Mouse (Mus musculus) limb, embryonic 11.5 days (tissue): ENCODE data around the gene Gal. TPM values are rescaled to one million over a fixed set of nuclear protein-coding genes. Genes with fewer than 3 reads are reported as not detected.

Experiments
- ATAC-seq: fragments of 200-750 bp; cut with Nextera tagmentation; 2 replicates; pipeline ENCODE4 v1.8.0; 2017; ENCODE audit warnings: low read depth; ENCODE audit not compliant: insufficient number of reproducible peaks, low FRiP score, low TSS enrichment
- DNase-seq: peaks from one replicate; pipeline ENCODE4 v3.0.0-alpha.2; 2015; ENCODE audit warnings: low spot score
- H3K27ac ChIP-seq: fragments of 300-500 bp; sonication (generic); replicated peaks from 2 replicates; pipeline ENCODE4 v1.5.1; 2014; ENCODE audit warnings: low read depth, mild to moderate bottlenecking, low read length
- H3K27me3 ChIP-seq: fragments of 300-500 bp; sonication (generic); 2 replicates; pipeline ENCODE4 v1.6.1; 2014; ENCODE audit warnings: mild to moderate bottlenecking, low read length, mixed read lengths; ENCODE audit not compliant: control insufficient read depth, insufficient read depth
- H3K36me3 ChIP-seq: fragments of 300-500 bp; sonication (generic); 2 replicates; pipeline ENCODE4 v1.6.1; 2014; ENCODE audit warnings: mild to moderate bottlenecking, low read length, moderate library complexity, mixed read lengths; ENCODE audit not compliant: control insufficient read depth, insufficient read depth
- H3K4me1 ChIP-seq: fragments of 300-500 bp; sonication (generic); 2 replicates; pipeline ENCODE4 v1.6.1; 2014; ENCODE audit warnings: low read length, mixed read lengths; ENCODE audit not compliant: control insufficient read depth, insufficient read depth
- H3K4me2 ChIP-seq: fragments of 300-500 bp; sonication (generic); 2 replicates; pipeline ENCODE4 v1.6.1; 2014; ENCODE audit warnings: low read depth, mild to moderate bottlenecking, moderate library complexity; ENCODE audit not compliant: severe bottlenecking
- H3K4me3 ChIP-seq: fragments of 300-500 bp; sonication (generic); 2 replicates; pipeline ENCODE4 v1.5.1; 2014; ENCODE audit warnings: low read depth, low read length
- H3K9ac ChIP-seq: fragments of 300-500 bp; sonication (generic); 2 replicates; pipeline ENCODE4 v1.6.1; 2014; ENCODE audit warnings: mild to moderate bottlenecking, low read length
- H3K9me3 ChIP-seq: fragments of 300-500 bp; sonication (generic); 2 replicates; pipeline ENCODE4 v1.6.1; 2016; ENCODE audit warnings: low read length; ENCODE audit not compliant: control insufficient read depth
- WGBS: fragments of 180-500 bp; shearing (Covaris S2); extraction: QIAGEN DNeasy Blood & Tissue Kit; methylation state at CpG from one replicate; pipeline ENCODE4 v1.1.7; 2014; 5-methylcytosine and 5-hydroxymethylcytosine counted together
- polyA plus RNA-seq: library from polyadenylated mRNA; unstranded; fragments of >200 nt; fragmentation: Nextera tagmentation; extraction: Ambion mirVana; gene quantifications from 2 replicates; pipeline ENCODE4 v1.2.1, GENCODE M21; 2014

The Gal gene
- polyA plus RNA-seq, 1 experiment from 2014 or later, result 0.84 TPM

DNA sequence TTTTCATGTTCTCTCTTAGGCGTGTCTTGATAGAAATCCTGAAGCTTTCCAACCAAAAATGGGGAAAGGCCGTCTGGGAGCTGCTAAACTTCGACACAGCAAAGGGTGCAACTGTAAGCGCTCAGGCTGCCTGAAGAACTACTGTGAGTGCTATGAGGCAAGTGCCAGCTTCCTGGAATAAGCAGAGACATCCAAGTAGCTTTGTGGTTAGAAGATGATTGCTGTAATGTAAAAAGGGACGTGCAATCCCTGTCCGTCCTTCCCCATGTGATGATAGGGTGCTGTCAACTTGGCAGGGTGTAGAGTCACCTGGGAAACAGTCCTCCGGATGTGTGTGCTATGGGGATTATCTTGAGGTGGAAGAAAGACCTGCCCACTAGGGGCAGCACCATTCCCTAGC, 10.3 kb downstream of the Gal start:
- H3K36me3 ChIP-seq, result no peaks in the 10 kb centered on the region
- H3K4me2 ChIP-seq, result no peak overlapping the region
- no peak overlapping the region for H3K9ac ChIP-seq
- H3K27me3 ChIP-seq, result no peaks in the 10 kb centered on the region
- 87% methylated on average over 7 of the region's 7 CpGs for WGBS
- no peaks in the 10 kb centered on the region for H3K9me3 ChIP-seq
- DNase-seq (no peak), ATAC-seq (no peak)
- no peaks in the 10 kb centered on the region for H3K4me1 ChIP-seq
- no peak overlapping the region for H3K4me3 ChIP-seq
- no peak overlapping the region for H3K27ac ChIP-seq

DNA sequence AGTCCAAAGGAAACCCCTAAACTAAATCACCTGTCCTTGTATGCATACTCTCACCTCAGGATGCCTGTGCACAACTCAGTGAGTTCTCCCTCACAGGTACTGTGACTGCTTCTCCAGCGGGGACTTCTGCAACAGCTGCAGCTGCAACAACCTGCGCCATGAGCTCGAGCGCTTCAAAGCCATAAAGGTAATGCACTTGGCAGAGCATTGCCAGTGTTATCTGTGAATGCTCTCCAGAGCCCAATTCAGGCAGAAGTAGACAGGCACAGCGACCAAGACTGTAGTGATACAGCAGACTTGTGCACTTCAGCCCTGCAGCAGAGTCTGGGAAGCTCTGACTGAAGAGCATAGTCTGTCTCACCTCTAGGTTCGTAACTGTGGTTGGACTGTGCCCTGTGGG, 12.0 kb downstream of the Gal start:
- H3K9ac ChIP-seq, result no peak overlapping the region
- WGBS, result 81% methylated on average over 6 of the region's 6 CpGs

DNA sequence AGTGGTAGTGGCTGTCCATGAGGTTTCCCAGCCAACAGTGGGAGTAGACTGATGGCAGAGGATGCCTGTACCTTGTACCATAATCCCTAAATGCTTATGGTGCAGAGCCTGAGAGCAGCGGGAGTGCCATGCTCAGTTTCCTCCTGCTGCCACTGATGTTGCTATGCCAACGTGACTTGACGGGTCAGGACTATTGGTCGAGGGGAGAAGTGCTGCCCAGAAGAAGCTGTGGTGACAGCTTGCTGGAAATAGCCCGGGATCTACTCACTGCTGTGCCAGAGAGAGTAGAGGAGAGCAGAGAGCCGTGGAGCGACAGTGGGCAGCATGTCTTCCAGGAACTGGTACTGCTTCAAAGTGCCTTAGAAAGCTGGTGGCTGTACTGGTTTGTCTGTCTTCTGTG, 12.4 kb downstream of the Gal start:
- H3K27ac ChIP-seq, result no peak overlapping the region
- H3K4me1 ChIP-seq, result no peaks in the 10 kb centered on the region
- DNase-seq (no peak), ATAC-seq (no peak)
- 62% methylated on average over 7 of the region's 7 CpGs for WGBS
- H3K4me2 ChIP-seq, result no peak overlapping the region
- H3K36me3 ChIP-seq, result no peaks in the 10 kb centered on the region
- no peak overlapping the region for H3K4me3 ChIP-seq
- no peaks in the 10 kb centered on the region for H3K27me3 ChIP-seq
- H3K9me3 ChIP-seq, result no peaks in the 10 kb centered on the region
- H3K9ac ChIP-seq, result no peak overlapping the region

More for the DNA sequence above, 12.0 kb downstream of the Gal start:
- Histone ChIP-seq H3K36me3 (no peaks in the 10 kb centered on the region), H3K27ac (no peak overlapping the region), H3K4me1 (no peaks in the 10 kb centered on the region), H3K4me2 (no peak overlapping the region), H3K4me3 (no peak overlapping the region), H3K27me3 (no peaks in the 10 kb centered on the region), H3K9me3 (no peaks in the 10 kb centered on the region)
- ATAC-seq, result no peak
- DNase-seq, result no peak

DNA sequence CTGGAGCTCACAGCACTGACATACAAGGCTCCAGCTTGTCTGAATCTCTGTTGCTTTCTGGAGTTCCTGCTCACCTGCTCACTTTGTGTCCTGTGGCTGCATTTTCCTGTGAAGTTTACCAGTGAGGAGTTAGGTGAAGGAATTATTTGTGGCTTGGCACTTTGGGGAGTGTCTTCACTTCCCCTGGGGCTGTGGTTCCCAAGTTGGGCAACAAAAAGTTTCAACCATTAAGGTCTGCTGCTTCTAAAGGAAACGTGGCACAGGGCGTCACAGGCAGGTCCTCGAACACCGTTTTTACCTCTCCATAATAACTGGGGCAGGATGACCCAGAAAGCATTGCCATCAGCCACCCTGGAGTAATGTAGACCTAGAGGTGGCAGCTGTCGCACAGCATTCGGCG, 12.8 kb downstream of the Gal start:
- H3K36me3 ChIP-seq, result no peaks in the 10 kb centered on the region
- H3K4me3 ChIP-seq, result no peak overlapping the region
- ATAC-seq (no peak), DNase-seq (no peak)
- H3K9me3 ChIP-seq, result no peaks in the 10 kb centered on the region
- WGBS, result 86% methylated on average over 7 of the region's 7 CpGs
- no peak overlapping the region for H3K9ac ChIP-seq
- H3K27me3 ChIP-seq, result no peaks in the 10 kb centered on the region
- H3K4me1 ChIP-seq, result no peaks in the 10 kb centered on the region
- no peak overlapping the region for H3K4me2 ChIP-seq
- no peak overlapping the region for H3K27ac ChIP-seq

DNA sequence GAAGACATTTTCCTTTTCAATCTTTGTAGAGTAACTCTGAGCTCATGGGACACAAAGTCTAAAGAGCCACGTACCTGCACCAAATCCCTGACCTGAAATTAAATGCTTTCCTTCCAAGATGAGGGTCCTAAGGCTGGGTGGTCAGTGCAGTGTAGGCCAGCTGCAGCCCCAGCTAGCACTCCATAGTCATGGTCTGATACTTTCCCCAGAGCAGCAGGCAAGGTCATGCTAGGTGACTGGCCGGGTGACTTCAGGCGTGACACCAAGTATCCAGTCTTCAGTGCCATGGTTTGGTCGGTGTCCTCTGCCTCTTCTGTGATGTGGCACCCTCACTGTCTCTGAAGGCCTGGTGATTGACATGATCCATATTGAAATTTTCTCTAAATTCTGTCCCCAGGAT, 14.3 kb downstream of the Gal start:
- Histone ChIP-seq H3K4me2 (no peak overlapping the region), H3K27me3 (no peaks in the 10 kb centered on the region), H3K36me3 (no peaks in the 10 kb centered on the region), H3K9me3 (no peaks in the 10 kb centered on the region), H3K4me3 (no peak overlapping the region), H3K4me1 (no peaks in the 10 kb centered on the region), H3K9ac (no peak overlapping the region), H3K27ac (no peak overlapping the region)
- no peak for ATAC-seq
- WGBS, result 92% methylated on average over 4 of the region's 4 CpGs
- no peak for DNase-seq

DNA sequence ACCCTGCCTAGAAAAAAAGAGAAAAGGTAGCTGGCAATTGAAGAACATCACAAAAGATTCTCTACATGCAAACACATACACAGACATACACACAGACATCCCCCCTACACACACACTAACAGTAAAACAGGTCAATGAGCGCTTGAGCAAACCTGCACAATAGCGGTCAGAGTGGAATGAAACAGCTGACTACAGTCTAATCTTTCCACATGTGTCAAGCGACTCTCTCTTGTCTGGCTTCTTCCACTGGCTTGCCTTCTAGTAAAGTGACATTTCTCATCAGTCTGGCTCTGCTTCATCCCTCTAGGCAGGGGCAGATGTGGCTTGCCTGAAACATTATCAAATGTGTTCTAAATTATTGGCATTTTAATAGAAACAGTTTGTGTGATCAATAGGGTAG, 20.1 kb downstream of the Gal start:
- peaks cover 2% of the 10 kb centered on the region; the same call in 1 of the 2 replicates for H3K9me3 ChIP-seq
- no peaks in the 10 kb centered on the region for H3K4me1 ChIP-seq
- H3K9ac ChIP-seq, result no peak overlapping the region
- no peak overlapping the region for H3K27ac ChIP-seq
- no peak overlapping the region for H3K4me3 ChIP-seq
- DNase-seq (no peak), ATAC-seq (no peak)
- no peaks in the 10 kb centered on the region for H3K27me3 ChIP-seq
- WGBS, result 82% methylated on average over 3 of the region's 3 CpGs
- no peaks in the 10 kb centered on the region for H3K36me3 ChIP-seq
- no peak overlapping the region for H3K4me2 ChIP-seq

DNA sequence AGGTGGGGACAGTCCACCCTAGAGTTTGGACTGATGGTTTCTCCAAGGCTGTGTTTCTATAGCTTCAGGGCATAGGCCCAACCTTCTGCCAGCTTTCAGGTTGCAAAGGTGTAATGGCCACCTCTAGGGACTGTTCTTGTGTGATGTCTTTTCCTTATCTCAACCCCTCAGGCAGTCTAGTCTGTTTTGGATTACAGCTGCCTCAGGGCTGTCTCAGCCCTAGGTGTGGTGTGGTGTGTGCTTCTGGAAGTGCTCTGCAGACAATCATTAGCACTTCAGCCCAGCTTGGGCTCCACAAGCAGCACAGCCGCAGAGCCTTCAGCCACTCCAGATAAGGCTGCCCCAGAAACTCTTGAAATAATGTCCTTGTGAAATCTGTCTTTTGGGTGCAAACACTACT, 22.0 kb downstream of the Gal start:
- 46% methylated on average over 1 of the region's 1 CpGs for WGBS
- Histone ChIP-seq H3K27me3 (no peaks in the 10 kb centered on the region), H3K36me3 (no peaks in the 10 kb centered on the region), H3K9me3 (peaks cover 5% of the 10 kb centered on the region; the same call in 1 of the 2 replicates), H3K4me1 (no peaks in the 10 kb centered on the region), H3K4me2 (no peak overlapping the region), H3K4me3 (no peak overlapping the region), H3K27ac (no peak overlapping the region), H3K9ac (no peak overlapping the region)
- ATAC-seq (no peak), DNase-seq (no peak)

DNA sequence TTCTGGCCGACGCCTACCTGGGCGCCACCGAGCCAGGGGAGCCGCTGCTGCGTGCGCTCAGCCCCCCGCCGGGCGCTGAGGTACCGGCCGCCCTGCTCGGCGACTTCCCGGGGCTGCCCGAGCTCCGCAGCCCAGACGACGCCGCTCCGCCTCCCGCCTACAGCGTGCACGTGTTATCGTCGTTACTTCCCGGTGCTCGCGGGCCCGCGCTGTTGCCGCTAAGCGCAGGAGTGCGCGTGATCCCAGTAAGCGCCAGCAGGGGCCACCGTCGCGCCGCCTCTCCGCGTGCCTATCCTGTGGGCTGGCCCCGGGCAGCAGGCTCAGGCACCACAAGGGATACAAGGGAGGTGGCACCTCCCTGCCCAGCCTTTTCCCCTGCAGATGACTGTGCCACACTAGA, 25.3 kb downstream of the Gal start:
- H3K9me3 ChIP-seq, result peaks cover 5% of the 10 kb centered on the region; the same call in 1 of the 2 replicates
- DNase-seq (peak; percentile 89), ATAC-seq (peak; percentile 84)
- H3K9ac ChIP-seq, result peak overlapping the region; percentile 61
- no peak overlapping the region for H3K27ac ChIP-seq
- no peaks in the 10 kb centered on the region for H3K27me3 ChIP-seq
- H3K36me3 ChIP-seq, result no peaks in the 10 kb centered on the region
- H3K4me2 ChIP-seq, result peak overlapping the region; percentile 78
- no peaks in the 10 kb centered on the region for H3K4me1 ChIP-seq
- peak overlapping the region; percentile 32 for H3K4me3 ChIP-seq
- WGBS, result under 1% methylated on average over 37 of the region's 43 CpGs

DNA sequence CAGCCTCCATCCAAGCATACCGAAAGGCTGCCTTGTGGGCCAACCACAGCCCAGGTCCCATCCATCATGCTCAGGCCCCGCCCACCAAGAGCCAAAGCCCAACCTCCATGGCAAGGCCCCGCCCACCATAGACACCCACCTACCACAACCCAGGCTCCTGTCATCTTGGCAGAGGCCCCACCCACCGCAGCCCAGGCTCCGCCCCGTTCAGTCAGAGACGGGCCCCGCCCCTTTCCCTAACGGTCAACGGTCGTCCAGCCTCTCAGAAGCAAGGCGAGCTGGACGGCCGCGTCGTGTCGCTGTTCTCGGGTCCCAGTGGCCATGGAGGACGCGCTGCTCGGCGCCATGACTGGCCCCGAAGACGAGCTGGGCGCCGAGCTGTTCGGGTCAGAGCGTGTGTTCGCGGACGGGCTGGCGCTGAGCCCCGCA, 25.7 kb downstream of the Gal start, which contains the start of gene Tesmin:
TSS of gene Tesmin (plus strand) at position 229 of the 429 bp plus-strand sequence.
- peak within 1 kb of the TSS; percentile 32 for H3K4me3 ChIP-seq
- peak within 1 kb of the TSS; percentile 78 for H3K4me2 ChIP-seq
- H3K4me1 ChIP-seq, result no peaks in the 10 kb centered on the region
- peak; percentile 85 for DNase-seq
- peak within 1 kb of the TSS; percentile 61 for H3K9ac ChIP-seq
- 2% methylated on average over 32 of the region's 33 CpGs for WGBS
- H3K27me3 ChIP-seq, result no peaks in the 10 kb centered on the region
- H3K27ac ChIP-seq, result no peak within 1 kb of the TSS
- peaks cover 5% of the 10 kb centered on the region; the same call in 1 of the 2 replicates for H3K9me3 ChIP-seq
- no peaks in the 10 kb centered on the region for H3K36me3 ChIP-seq
- ATAC-seq, result peak; percentile 83
